Comparison of ENCODE assay signal across 15 mouse cellular contexts in genomic region chr7:116258464-116259185, GRCm38 (mm10). TPM values are rescaled to one million over a fixed set of nuclear protein-coding genes. Genes with fewer than 3 reads are reported as not detected.
DNase-seq lines count a peak whose midpoint lies in the region; ATAC-seq lines count a peak whose summit lies in the region.
"Had no signal": no experiment of that assay in that cellular context is flagged by ENCODE, and none has a peak within 500 bp of the region (broad histone marks: within the 10 kb centered on the region; RNA-seq: fewer than 3 reads in every experiment).

No protein-coding gene starts in this region.

- H3K4me2 ChIP-seq in kidney, embryonic 15.5 days, result peak overlapping the region; percentile 33; the same call in 1 of the 2 replicates
- H3K4me2 ChIP-seq: embryonic facial prominence, embryonic 15.5 days; hindbrain, embryonic 15.5 days; stomach, embryonic 15.5 days had no signal

- H3K27me3 ChIP-seq in kidney, embryonic 15.5 days, result no peaks in the 10 kb centered on the region
- H3K27me3 ChIP-seq: embryonic facial prominence, embryonic 15.5 days; hindbrain, embryonic 15.5 days; stomach, embryonic 15.5 days had no signal

- no peak overlapping the region for H3K9ac ChIP-seq in kidney, embryonic 15.5 days
- H3K9ac ChIP-seq: embryonic facial prominence, embryonic 15.5 days; hindbrain, embryonic 15.5 days; stomach, embryonic 15.5 days had no signal

- ATAC-seq in kidney, embryonic 15.5 days (replicated peaks; ENCODE audit: low FRiP score), result peak; percentile 30
- ATAC-seq in monocyte, adult 5-6 weeks (replicated peaks; ENCODE audit: insufficient number of reproducible peaks, low FRiP score, low TSS enrichment, poor library complexity, severe bottlenecking), result no peak
- ATAC-seq: CD4-positive, CD25-positive, alpha-beta regulatory T cell, adult 4 months; forebrain, embryonic 14.5 days had no signal

- H3K27ac ChIP-seq in kidney, embryonic 15.5 days, result no peak overlapping the region
- H3K27ac ChIP-seq: embryonic facial prominence, embryonic 15.5 days; hindbrain, embryonic 15.5 days; stomach, embryonic 15.5 days had no signal

- WGBS in kidney, embryonic 15.5 days, result 53% methylated on average over 17 of the region's 17 CpGs

- peaks cover 29% of the 10 kb centered on the region for H3K4me1 ChIP-seq in kidney, embryonic 15.5 days
- H3K4me1 ChIP-seq: hindbrain, embryonic 15.5 days had no signal

- H3K4me3 ChIP-seq in kidney, embryonic 15.5 days (replicated peaks), result no peak overlapping the region
- H3K4me3 ChIP-seq: embryonic facial prominence, embryonic 15.5 days; hindbrain, embryonic 15.5 days; stomach, embryonic 15.5 days had no signal

- no peaks in the 10 kb centered on the region for H3K9me3 ChIP-seq in kidney, embryonic 15.5 days (replicated peaks)
- H3K9me3 ChIP-seq: embryonic facial prominence, embryonic 15.5 days; hindbrain, embryonic 15.5 days; stomach, embryonic 15.5 days had no signal

- peak; percentile 55 to 68 for DNase-seq in layer of hippocampus, adult 8-10 months (ENCODE audit: low spot score in 2 of 2)
- DNase-seq in layer of hippocampus, postnatal 25 days (ENCODE audit: extremely low spot score in 1 of 2, low spot score in 1 of 2), result no peak
- DNase-seq in left cerebral cortex, adult 9 months (ENCODE audit: low spot score in 2 of 2), result peak; percentile 44 to 80
- peak; percentile 67 to 78 for DNase-seq in right cerebral cortex, postnatal 36 days (ENCODE audit: low spot score in 2 of 2)
- no peak for DNase-seq in urinary bladder, postnatal 25 days (ENCODE audit: low spot score)
- DNase-seq in gastrocnemius, adult 8-10 months (ENCODE audit: low spot score in 2 of 2), result no peak
- DNase-seq: cerebellum, adult 11-12 months; thymus, postnatal 36 days had no signal

- H3K36me3 ChIP-seq in kidney, embryonic 15.5 days, result no peaks in the 10 kb centered on the region
- H3K36me3 ChIP-seq: embryonic facial prominence, embryonic 15.5 days; hindbrain, embryonic 15.5 days; stomach, embryonic 15.5 days had no signal

RNA-seq across cellular contexts. Expression of gene Plekha7, which starts 49.6 kb away (rescaled TPM):
- 10 to 100 TPM; 25.0 to 31.5 (median 26.4) TPM for total RNA-seq in layer of hippocampus, adult 8-10 months (2022)
- total RNA-seq in layer of hippocampus, postnatal 25 days (2021), result 10 to 100 TPM; 17.3 to 22.8 TPM
- polyA plus RNA-seq in kidney, embryonic 15.5 days (2015; fragmentation: Nextera tagmentation; extraction: Ambion mirVana), result 14.1 and 14.4 TPM in 2 replicates
- 0.76 to 1.5 TPM (median 0.96 TPM) in 3 replicates for total RNA-seq in monocyte, adult 5-6 weeks (2017)
- total RNA-seq in gastrocnemius, adult 8-10 months (2022), result 1 to 10 TPM in 3 of 4 experiments, under 1 TPM in 1; 0.51 to 2.6 (median 1.4) TPM

Comparison
In these comparisons a context has a peak if more than half of its experiments do, and no peak if none do; other contexts are left out.
1. DNase-seq: peak in layer of hippocampus, adult 8-10 months (2 of 2), left cerebral cortex, adult 9 months (2 of 2) and right cerebral cortex, postnatal 36 days (2 of 2); none in layer of hippocampus, postnatal 25 days (0 of 2), urinary bladder, postnatal 25 days (single experiment) and gastrocnemius, adult 8-10 months (0 of 2).